Mouse (Mus musculus) liver, embryonic 14.5 days (tissue): ENCODE data around the gene Lpo.

Experiments
- CTCF ChIP-seq: IDR thresholded peaks from 2 replicates; pipeline ENCODE4 v1.5.1; 2016; ENCODE audit warnings: antibody characterized with exemption, low read depth, control low read depth
- EP300 ChIP-seq: IDR thresholded peaks from 2 replicates; pipeline ENCODE4 v1.6.1; 2016; ENCODE audit warnings: antibody characterized with exemption, low read depth

GRCm38 (mm10) chr11:87790088-87790487, 38.0 kb downstream of the Lpo start:
- no peak for TF ChIP-seq CTCF
- no peak for TF ChIP-seq EP300
